Mouse (Mus musculus): ENCODE results near the gene Bdnf.

GRCm38 (mm10) chr2:109697151-109697550 is 22.7 kb downstream of the Bdnf start:
- TF ChIP-seq E2F4 (IDR thresholded peaks at IDR 0.05; ENCODE audit: insufficient read depth) (no peak), TCF3 (IDR thresholded peaks at IDR 0.05; ENCODE audit: insufficient read length, low read depth) (no peak), POLR2AphosphoS2 (IDR thresholded peaks at IDR 0.05; ENCODE audit: insufficient read length, low read depth) (no peak), MYOG (IDR thresholded peaks at IDR 0.05; ENCODE audit: control insufficient read depth in 1 of 3, insufficient read depth in 1 of 3, insufficient read length in 2 of 3, low read depth in 2 of 3) (no peak)

Data from myocyte (in vitro differentiated cells).